Mouse (Mus musculus) gastrocnemius, postnatal 25 days (tissue): ENCODE measurements around the gene Cacna1g. TPM values are rescaled to one million over a fixed set of nuclear protein-coding genes. Genes with fewer than 3 reads are reported as not detected.
A peak's percentile ranks its signal among the peaks of the same experiment; 100 is the strongest.

Experiments
- DNase-seq: peaks from one replicate; pipeline ENCODE4 v3.0.0; 2022
- total RNA-seq, 2 experiments: library from RNA; stranded (reverse); gene quantifications; 1 replicate in 1 of 2; 2 replicates in 1 of 2; pipeline ENCODE4 v1.2.3; 2021

The Cacna1g gene
- total RNA-seq, 2 experiments from 2014 or later: 2.0 to 3.2 TPM

- no peak for DNase-seq
Measured at GRCm38 (mm10) chr11:94480382-94480781, 6.4 kb upstream of the Cacna1g start.

- DNase-seq: peak; percentile 40
Measured at GRCm38 (mm10) chr11:94477651-94478050, 3.7 kb upstream of the Cacna1g start.

GRCm38 (mm10) chr11:94475722-94476121, 1.7 kb upstream of the Cacna1g start:
- no peak for DNase-seq

GRCm38 (mm10) chr11:94474544-94474910, 529 bp upstream of the Cacna1g start:
- DNase-seq: no peak

- DNase-seq: no peak
Measured at GRCm38 (mm10) chr11:94472916-94473706, 887 bp downstream of the Cacna1g start.

GRCm38 (mm10) chr11:94472585-94472915, 1.4 kb downstream of the Cacna1g start:
- no peak for DNase-seq

- no peak for DNase-seq
Measured at GRCm38 (mm10) chr11:94471740-94472584, 2.0 kb downstream of the Cacna1g start.

- DNase-seq: no peak
Measured at GRCm38 (mm10) chr11:94470391-94470790, 3.6 kb downstream of the Cacna1g start.

GRCm38 (mm10) chr11:94469136-94470064, 4.6 kb downstream of the Cacna1g start:
- peak; percentile 40 for DNase-seq

- no peak for DNase-seq
Measured at GRCm38 (mm10) chr11:94468582-94469064, 5.4 kb downstream of the Cacna1g start.

GRCm38 (mm10) chr11:94466333-94466855, 7.6 kb downstream of the Cacna1g start:
- DNase-seq: no peak

- DNase-seq: no peak
Measured at GRCm38 (mm10) chr11:94464170-94464569, 9.8 kb downstream of the Cacna1g start.

- no peak for DNase-seq
Measured at GRCm38 (mm10) chr11:94461856-94462255, 12.1 kb downstream of the Cacna1g start.

GRCm38 (mm10) chr11:94457001-94457400, 17.0 kb downstream of the Cacna1g start:
- no peak for DNase-seq

GRCm38 (mm10) chr11:94456347-94456746, 17.7 kb downstream of the Cacna1g start:
- no peak for DNase-seq

- DNase-seq: no peak
Measured at GRCm38 (mm10) chr11:94455161-94455820, 18.7 kb downstream of the Cacna1g start.

- DNase-seq: no peak
Measured at GRCm38 (mm10) chr11:94454756-94455155, 19.2 kb downstream of the Cacna1g start.

- DNase-seq: no peak
Measured at GRCm38 (mm10) chr11:94451091-94451773, 22.8 kb downstream of the Cacna1g start.

GRCm38 (mm10) chr11:94449886-94450285, 24.1 kb downstream of the Cacna1g start:
- no peak for DNase-seq

GRCm38 (mm10) chr11:94449239-94449638, 24.8 kb downstream of the Cacna1g start:
- no peak for DNase-seq

- no peak for DNase-seq
Measured at GRCm38 (mm10) chr11:94447017-94447416, 27.0 kb downstream of the Cacna1g start.
